ENCODE assay signal across 16 mouse cellular contexts in the genomic region with DNA sequence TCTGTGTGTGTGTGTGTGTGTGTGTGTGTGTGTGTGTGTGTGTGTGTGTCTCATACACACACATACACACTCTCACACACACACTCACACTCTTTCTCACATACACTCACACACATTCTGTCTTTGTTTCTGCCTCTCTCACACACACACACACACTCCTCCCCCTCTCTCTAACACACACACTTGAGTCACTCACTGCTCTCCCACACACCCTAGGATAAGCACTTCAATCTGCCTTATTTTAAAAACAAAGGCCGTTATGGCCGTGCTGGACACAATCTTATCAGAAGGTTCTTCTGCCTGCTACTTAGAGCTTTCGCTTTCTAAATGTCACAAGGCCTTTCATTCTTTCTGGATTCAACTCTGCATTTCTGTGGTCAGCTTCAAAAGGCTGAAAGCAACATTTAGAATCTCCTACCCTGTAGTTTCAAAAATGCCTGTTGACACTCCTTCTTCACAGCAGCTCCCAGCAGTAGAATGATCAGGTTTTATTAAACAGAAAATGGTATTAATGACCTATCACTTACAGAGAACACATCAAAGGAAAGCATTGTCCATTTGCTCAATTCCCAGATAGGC.
A peak's percentile ranks its signal among the peaks of the same experiment; 100 is the strongest.
DNase-seq lines count a peak whose midpoint lies in the region; ATAC-seq and TF ChIP-seq lines count a peak whose summit lies in the region.
"Had no signal": no experiment of that assay in that cellular context is flagged by ENCODE, and none has a peak within 500 bp of the region (broad histone marks: within the 10 kb centered on the region; RNA-seq: fewer than 3 reads in every experiment).

No protein-coding gene starts in this region.

- H3K4me1 ChIP-seq in lung, adult 2 months (ENCODE audit: control insufficient read depth, insufficient read depth, low read length) = no peaks in the 10 kb centered on the region
- H3K4me1 ChIP-seq: embryonic facial prominence, embryonic 12.5 days; midbrain, embryonic 13.5 days; neural tube, embryonic 12.5 days had no signal

- H3K4me3 ChIP-seq in lung, adult 2 months (replicated peaks; ENCODE audit: extremely low read depth, low read depth, low read length) = no peak overlapping the region
- H3K4me3 ChIP-seq: embryonic facial prominence, embryonic 12.5 days; midbrain, embryonic 13.5 days; neural tube, embryonic 12.5 days had no signal

- no peak for TF ChIP-seq CTCF in lung, adult 2 months (IDR thresholded peaks at IDR 0.05; ENCODE audit: insufficient read depth, low read length)

- DNase-seq in adrenal gland, postnatal 14 days = peak; percentile 30
- DNase-seq in adrenal gland, postnatal 36 days = no peak
- DNase-seq in lung, adult 18-20 months = peak; percentile 5 to 19
- DNase-seq in lung, adult 2 months = no peak
- DNase-seq in fibroblast of lung, adult 2 months (ENCODE audit: low read depth) = peak; percentile 17
- DNase-seq in lung, postnatal 25 days (ENCODE audit: low spot score) = peak; percentile 15
- no peak for DNase-seq in urinary bladder, postnatal 36 days (ENCODE audit: low spot score in 2 of 2)
- DNase-seq: B cell, adult 2 months; cerebellum, postnatal 36 days; gastrocnemius, postnatal 36 days; liver, postnatal 0 days had no signal

- no peak for TF ChIP-seq POLR2A in lung, adult 2 months (IDR thresholded peaks at IDR 0.05; ENCODE audit: borderline replicate concordance, extremely low read depth, low read depth, low read length)

- no peak for ATAC-seq in megakaryocyte progenitor cell, adult 5-6 weeks (replicated peaks; ENCODE audit: poor library complexity)
- ATAC-seq: forebrain, embryonic 14.5 days; liver, postnatal 0 days; midbrain, embryonic 13.5 days had no signal

- WGBS in lung, adult 2 months = 43% methylated on average over 3 of the region's 3 CpGs

Comparison
In these comparisons a context has a peak if more than half of its experiments do, and no peak if none do; other contexts are left out.
1. DNase-seq: peak in adrenal gland, postnatal 14 days (single experiment), lung, adult 18-20 months (2 of 2), fibroblast of lung, adult 2 months (single experiment) and lung, postnatal 25 days (single experiment); none in adrenal gland, postnatal 36 days (0 of 2), lung, adult 2 months (single experiment) and urinary bladder, postnatal 36 days (0 of 2).